Mouse (Mus musculus) midbrain, embryonic 14.5 days (tissue): Measurements from ENCODE around the gene Pik3ip1. TPM values are rescaled to one million over a fixed set of nuclear protein-coding genes. Genes with fewer than 3 reads are reported as not detected.

Experiments
- ATAC-seq: fragments of 200-750 bp; cut with Nextera tagmentation; 2 replicates; pipeline ENCODE4 v1.8.0; 2017; ENCODE audit warnings: moderate number of reproducible peaks, moderate library complexity; ENCODE audit not compliant: low FRiP score, low TSS enrichment
- DNase-seq: peaks from one replicate; pipeline ENCODE4 v3.0.0-alpha.2; 2015
- H3K27ac ChIP-seq: fragments of 300-500 bp; sonication (generic); replicated peaks from 2 replicates; pipeline ENCODE4 v1.5.1; 2014; ENCODE audit warnings: mild to moderate bottlenecking, low read depth, low read length, moderate library complexity
- H3K27me3 ChIP-seq: fragments of 300-500 bp; sonication (generic); 2 replicates; pipeline ENCODE4 v1.6.1; 2014; ENCODE audit warnings: low read length, control low read depth, mixed read lengths; ENCODE audit not compliant: control insufficient read depth, insufficient read depth
- H3K36me3 ChIP-seq: fragments of 300-500 bp; sonication (generic); 2 replicates; pipeline ENCODE4 v1.6.1; 2014; ENCODE audit warnings: low read length, control low read depth; ENCODE audit not compliant: control insufficient read depth, insufficient read depth
- H3K4me1 ChIP-seq: fragments of 300-500 bp; sonication (generic); 2 replicates; pipeline ENCODE4 v1.6.1; 2014; ENCODE audit warnings: mild to moderate bottlenecking, antibody characterized with exemption, low read length, control low read depth; ENCODE audit not compliant: control insufficient read depth, insufficient read depth
- H3K4me2 ChIP-seq: fragments of 300-500 bp; sonication (generic); 2 replicates; pipeline ENCODE4 v1.6.1; 2014; ENCODE audit warnings: mild to moderate bottlenecking, low read length, moderate library complexity
- H3K4me3 ChIP-seq: fragments of 300-500 bp; sonication (generic); replicated peaks from 2 replicates; pipeline ENCODE4 v1.5.1; 2014; ENCODE audit warnings: low read depth, low read length
- H3K9ac ChIP-seq: fragments of 300-500 bp; sonication (generic); replicated peaks from 2 replicates; pipeline ENCODE4 v1.6.1; 2014; ENCODE audit warnings: mild to moderate bottlenecking, low read length, moderate library complexity
- H3K9me3 ChIP-seq: fragments of 300-500 bp; sonication (generic); 2 replicates; pipeline ENCODE4 v1.6.1; 2016; ENCODE audit warnings: low read length, control low read depth, mixed read lengths; ENCODE audit not compliant: control insufficient read depth
- WGBS: fragments of 180-500 bp; shearing (Covaris S2); extraction: QIAGEN DNeasy Blood & Tissue Kit; methylation state at CpG from one replicate; pipeline ENCODE4 v1.1.7; 2014; 5-methylcytosine and 5-hydroxymethylcytosine counted together
- polyA plus RNA-seq: library from polyadenylated mRNA; unstranded; fragments of >200 nt; fragmentation: Nextera tagmentation; extraction: Ambion mirVana; gene quantifications from 2 replicates; pipeline ENCODE4 v1.2.1, GENCODE M21; 2014

Pik3ip1 gene
- polyA plus RNA-seq, 1 experiment from 2014 or later, result 20.2 TPM

- H3K36me3 ChIP-seq, result peaks cover 92% of the 10 kb centered on the region
- H3K9me3 ChIP-seq, result no peaks in the 10 kb centered on the region
- H3K4me2 ChIP-seq, result no peak overlapping the region
- no peak for DNase-seq
- 94% methylated on average over 4 of the region's 4 CpGs for WGBS
- no peak for ATAC-seq
- H3K9ac ChIP-seq, result 0 out of 2 replicates have a peak overlapping the region, but pooled peaks have one; percentile 9
- H3K4me3 ChIP-seq, result no peak overlapping the region
- no peak overlapping the region for H3K27ac ChIP-seq
- no peaks in the 10 kb centered on the region for H3K4me1 ChIP-seq
- H3K27me3 ChIP-seq, result no peaks in the 10 kb centered on the region
Observed at GRCm38 (mm10) chr11:3349343-3349695, 19.1 kb downstream of the Pik3ip1 start.

- Histone ChIP-seq H3K9ac (no peak overlapping the region), H3K36me3 (peaks cover 89% of the 10 kb centered on the region)
- 95% methylated on average over 9 of the region's 9 CpGs for WGBS
Observed at GRCm38 (mm10) chr11:3352131-3352530, 21.9 kb downstream of the Pik3ip1 start.

GRCm38 (mm10) chr11:3352990-3353585, 22.9 kb downstream of the Pik3ip1 start:
- WGBS, result 46% methylated on average over 18 of the region's 18 CpGs
- Histone ChIP-seq H3K27me3 (no peaks in the 10 kb centered on the region), H3K9me3 (no peaks in the 10 kb centered on the region), H3K4me2 (no peak overlapping the region), H3K9ac (no peak overlapping the region), H3K4me1 (no peaks in the 10 kb centered on the region), H3K36me3 (peaks cover 88% of the 10 kb centered on the region), H3K4me3 (no peak overlapping the region), H3K27ac (no peak overlapping the region)
- ATAC-seq (no peak), DNase-seq (no peak)

More at GRCm38 (mm10) chr11:3352131-3352530, 21.9 kb downstream of the Pik3ip1 start:
- no peak overlapping the region for H3K4me2 ChIP-seq
- H3K4me3 ChIP-seq, result no peak overlapping the region
- H3K4me1 ChIP-seq, result no peaks in the 10 kb centered on the region
- no peak for ATAC-seq
- H3K9me3 ChIP-seq, result no peaks in the 10 kb centered on the region
- no peak for DNase-seq
- no peaks in the 10 kb centered on the region for H3K27me3 ChIP-seq
- H3K27ac ChIP-seq, result no peak overlapping the region

GRCm38 (mm10) chr11:3362854-3363253, 32.7 kb downstream of the Pik3ip1 start:
- ATAC-seq (no peak), DNase-seq (no peak)
- no peak overlapping the region for H3K4me3 ChIP-seq
- no peaks in the 10 kb centered on the region; the same call in 1 of the 2 replicates for H3K4me1 ChIP-seq
- H3K9ac ChIP-seq, result no peak overlapping the region
- H3K4me2 ChIP-seq, result no peak overlapping the region
- H3K27me3 ChIP-seq, result no peaks in the 10 kb centered on the region
- H3K36me3 ChIP-seq, result peaks cover 22% of the 10 kb centered on the region
- no peak overlapping the region for H3K27ac ChIP-seq
- 90% methylated on average over 3 of the region's 3 CpGs for WGBS
- H3K9me3 ChIP-seq, result 0 out of 2 replicates have a peak, but pooled peaks cover 2% of the 10 kb centered on the region

- WGBS, result 87% methylated on average over 7 of the region's 7 CpGs
- Histone ChIP-seq H3K9me3 (0 out of 2 replicates have a peak, but pooled peaks cover 2% of the 10 kb centered on the region), H3K4me2 (no peak overlapping the region), H3K36me3 (no peaks in the 10 kb centered on the region), H3K27me3 (no peaks in the 10 kb centered on the region), H3K4me3 (no peak overlapping the region), H3K9ac (no peak overlapping the region), H3K27ac (no peak overlapping the region), H3K4me1 (peaks cover 22% of the 10 kb centered on the region)
- ATAC-seq, result no peak
- DNase-seq, result no peak
Observed at GRCm38 (mm10) chr11:3366411-3366810, 36.2 kb downstream of the Pik3ip1 start.

GRCm38 (mm10) chr11:3368983-3369382, 38.8 kb downstream of the Pik3ip1 start:
- DNase-seq (no peak), ATAC-seq (no peak)
- Histone ChIP-seq H3K9ac (peak overlapping the region; percentile 76), H3K4me3 (peak overlapping the region; percentile 65; the same call in 1 of the 2 replicates), H3K4me1 (peaks cover 32% of the 10 kb centered on the region), H3K4me2 (peak overlapping the region; percentile 63), H3K27ac (no peak overlapping the region), H3K36me3 (no peaks in the 10 kb centered on the region), H3K9me3 (no peaks in the 10 kb centered on the region), H3K27me3 (no peaks in the 10 kb centered on the region)
- 59% methylated on average over 7 of the region's 7 CpGs for WGBS

- H3K36me3 ChIP-seq, result no peaks in the 10 kb centered on the region
- peak overlapping the region; percentile 65 for H3K4me3 ChIP-seq
- ATAC-seq (no peak), DNase-seq (no peak)
- H3K4me2 ChIP-seq, result peak overlapping the region; percentile 63
- peaks cover 36% of the 10 kb centered on the region for H3K4me1 ChIP-seq
- H3K27me3 ChIP-seq, result no peaks in the 10 kb centered on the region
- peak overlapping the region; percentile 76; the same call in 1 of the 2 replicates for H3K9ac ChIP-seq
- H3K9me3 ChIP-seq, result no peaks in the 10 kb centered on the region
- no peak overlapping the region for H3K27ac ChIP-seq
- WGBS, result 69% methylated on average over 5 of the region's 5 CpGs
Observed at GRCm38 (mm10) chr11:3369449-3369848, 39.2 kb downstream of the Pik3ip1 start.

GRCm38 (mm10) chr11:3370162-3370561, 40.0 kb downstream of the Pik3ip1 start:
- H3K4me1 ChIP-seq, result peaks cover 37% of the 10 kb centered on the region
- 0 out of 2 replicates have a peak overlapping the region, but pooled peaks have one; percentile 92 for H3K27ac ChIP-seq
- WGBS, result 79% methylated on average over 2 of the region's 2 CpGs
- H3K27me3 ChIP-seq, result no peaks in the 10 kb centered on the region
- no peaks in the 10 kb centered on the region for H3K9me3 ChIP-seq
- peak overlapping the region; percentile 63 for H3K4me2 ChIP-seq
- H3K9ac ChIP-seq, result peak overlapping the region; percentile 76
- DNase-seq (no peak), ATAC-seq (no peak)
- H3K4me3 ChIP-seq, result peak overlapping the region; percentile 65
- no peaks in the 10 kb centered on the region for H3K36me3 ChIP-seq

GRCm38 (mm10) chr11:3370928-3371598, 40.9 kb downstream of the Pik3ip1 start:
- under 1% methylated on average over 27 of the region's 27 CpGs for WGBS

More at GRCm38 (mm10) chr11:3370928-3371598, 40.9 kb downstream of the Pik3ip1 start:
- peak overlapping the region; percentile 63 for H3K4me2 ChIP-seq
- H3K27ac ChIP-seq, result peak overlapping the region; percentile 92
- ATAC-seq (peak; percentile 96), DNase-seq (peak; percentile 94)
- peak overlapping the region; percentile 65 for H3K4me3 ChIP-seq
- H3K4me1 ChIP-seq, result peaks cover 37% of the 10 kb centered on the region
- no peaks in the 10 kb centered on the region for H3K9me3 ChIP-seq
- no peaks in the 10 kb centered on the region for H3K36me3 ChIP-seq
- no peaks in the 10 kb centered on the region for H3K27me3 ChIP-seq
- H3K9ac ChIP-seq, result peak overlapping the region; percentile 76
